Comparison of ENCODE assay signal across 7 mouse cellular contexts in genomic region chr6:122491557-122491956, GRCm38 (mm10). TPM values are rescaled to one million over a fixed set of nuclear protein-coding genes. Genes with fewer than 3 reads are reported as not detected.
A peak's percentile ranks its signal among the peaks of the same experiment; 100 is the strongest.
DNase-seq lines count a peak whose midpoint lies in the region; ATAC-seq and TF ChIP-seq lines count a peak whose summit lies in the region.

No protein-coding gene starts in this region.

- peak; percentile 82 for DNase-seq in Muller cell, postnatal 12 days (ENCODE audit: inconsistent ontology term)
- DNase-seq in brain, embryonic 14.5 days (ENCODE audit: low read depth), result peak; percentile 97
- peak; percentile 79 for DNase-seq in hindbrain, embryonic 14.5 days (ENCODE audit: low spot score)
- DNase-seq in layer of hippocampus, postnatal 14 days (ENCODE audit: low spot score in 2 of 2), result peak; percentile 47 to 67
- DNase-seq in lung, postnatal 25 days (ENCODE audit: low spot score), result peak; percentile 76
- DNase-seq in retina, postnatal 7 days (ENCODE audit: low read depth, low spot score), result peak; percentile 50

- peak overlapping the region; percentile 41 for H3K9ac ChIP-seq in hindbrain, embryonic 14.5 days

- H3K9me3 ChIP-seq in hindbrain, embryonic 14.5 days (ENCODE audit: control insufficient read depth, low read length), result no peaks in the 10 kb centered on the region

- H3K36me3 ChIP-seq in hindbrain, embryonic 14.5 days (replicated peaks; ENCODE audit: control insufficient read depth, insufficient read depth), result no peaks in the 10 kb centered on the region

- TF ChIP-seq POLR2A in brain, embryonic 14.5 days (IDR thresholded peaks at IDR 0.05; ENCODE audit: borderline replicate concordance, extremely low read depth, insufficient read depth, insufficient read length, poor library complexity, severe bottlenecking), result peak; percentile 10; the same call in 1 of the 2 replicates

- no peaks in the 10 kb centered on the region for H3K27me3 ChIP-seq in hindbrain, embryonic 14.5 days (ENCODE audit: control insufficient read depth, insufficient read depth, low read length)

- peak overlapping the region; percentile 80 for H3K27ac ChIP-seq in hindbrain, embryonic 14.5 days

- TF ChIP-seq CTCF in brain, embryonic 14.5 days (IDR thresholded peaks at IDR 0.05; ENCODE audit: borderline replicate concordance, extremely low read depth, insufficient read depth, insufficient read length), result no peak

- peak overlapping the region; percentile 30 for H3K4me3 ChIP-seq in hindbrain, embryonic 14.5 days (replicated peaks; ENCODE audit: low read length)

- H3K4me2 ChIP-seq in hindbrain, embryonic 14.5 days (replicated peaks), result peak overlapping the region; percentile 68

- peak; percentile 70 for ATAC-seq in frontal cortex, adult (ENCODE audit: low TSS enrichment)
- ATAC-seq in hindbrain, embryonic 14.5 days (ENCODE audit: low FRiP score), result peak; percentile 68

- 1% methylated on average over 16 of the region's 16 CpGs for WGBS in hindbrain, embryonic 14.5 days

- peaks cover 27% of the 10 kb centered on the region for H3K4me1 ChIP-seq in hindbrain, embryonic 14.5 days (replicated peaks; ENCODE audit: control insufficient read depth, insufficient read depth, low read length)

RNA-seq across cellular contexts. Expression of gene Rimklb, which starts 7.0 kb away (rescaled TPM):
- polyA plus RNA-seq in brain, embryonic 14.5 days (2012; rRNA removed), result 115 and 127 TPM in 2 replicates
- 127 and 145 TPM in 2 replicates for polyA plus RNA-seq in hindbrain, embryonic 14.5 days (2014; fragmentation: Nextera tagmentation; extraction: Ambion mirVana)
- total RNA-seq in layer of hippocampus, postnatal 14 days (2021), result 100 to 1,000 TPM; 145 to 150 TPM

RNA-seq across cellular contexts. Expression of gene Mfap5, which starts 14.1 kb away (rescaled TPM):
- 2.0 TPM in 2 replicates for polyA plus RNA-seq in brain, embryonic 14.5 days (2012; rRNA removed)
- 2.0 and 2.3 TPM in 2 replicates for polyA plus RNA-seq in hindbrain, embryonic 14.5 days (2014; fragmentation: Nextera tagmentation; extraction: Ambion mirVana)
- 1 to 10 TPM; 1.1 to 2.1 TPM for total RNA-seq in layer of hippocampus, postnatal 14 days (2021)

Comparison
In these comparisons a context has a peak if more than half of its experiments do, and no peak if none do; other contexts are left out.
1. Peak in every context shown above with its lines: DNase-seq, ATAC-seq, H3K4me3 ChIP-seq and H3K27ac ChIP-seq.